Mouse (Mus musculus): ENCODE results near the gene 4930512M02Rik. TPM values are rescaled to one million over a fixed set of nuclear protein-coding genes. Genes with fewer than 3 reads are reported as not detected.

Gene 4930512M02Rik
- polyA plus RNA-seq, 1 experiment from 2014 or later: not detected

GRCm38 (mm10) chr11:11557173-11557967 lies 70.3 kb downstream of the 4930512M02Rik start:
- H3K9me3 ChIP-seq (ENCODE audit: control insufficient read depth, low read length): no peaks in the 10 kb centered on the region
- ATAC-seq (ENCODE audit: low FRiP score, low TSS enrichment) (no peak), DNase-seq (peak; percentile 57)
- no peak overlapping the region for H3K27ac ChIP-seq (replicated peaks; ENCODE audit: low read depth, low read length)
- no peaks in the 10 kb centered on the region for H3K4me1 ChIP-seq (ENCODE audit: control insufficient read depth, insufficient read depth, low read length)
- H3K36me3 ChIP-seq (ENCODE audit: control insufficient read depth, insufficient read depth, low read length): no peaks in the 10 kb centered on the region
- no peak overlapping the region for H3K4me2 ChIP-seq (ENCODE audit: low read length)
- H3K9ac ChIP-seq (replicated peaks; ENCODE audit: low read length): no peak overlapping the region
- no peaks in the 10 kb centered on the region for H3K27me3 ChIP-seq (ENCODE audit: control insufficient read depth, insufficient read depth, low read length)
- no peak overlapping the region for H3K4me3 ChIP-seq (replicated peaks; ENCODE audit: low read depth, low read length)
- WGBS: 46% methylated on average over 11 of the region's 11 CpGs

GRCm38 (mm10) chr11:11556186-11556585 lies 71.4 kb downstream of the 4930512M02Rik start:
- DNase-seq (no peak), ATAC-seq (ENCODE audit: low FRiP score, low TSS enrichment) (no peak)
- Histone ChIP-seq H3K9me3 (ENCODE audit: control insufficient read depth, low read length) (no peaks in the 10 kb centered on the region), H3K9ac (replicated peaks; ENCODE audit: low read length) (no peak overlapping the region), H3K4me1 (ENCODE audit: control insufficient read depth, insufficient read depth, low read length) (no peaks in the 10 kb centered on the region), H3K27ac (replicated peaks; ENCODE audit: low read depth, low read length) (no peak overlapping the region), H3K4me3 (replicated peaks; ENCODE audit: low read depth, low read length) (no peak overlapping the region), H3K36me3 (ENCODE audit: control insufficient read depth, insufficient read depth, low read length) (no peaks in the 10 kb centered on the region), H3K4me2 (ENCODE audit: low read length) (no peak overlapping the region), H3K27me3 (ENCODE audit: control insufficient read depth, insufficient read depth, low read length) (no peaks in the 10 kb centered on the region)
- WGBS: 93% methylated on average over 1 of the region's 1 CpGs

- no peak overlapping the region for H3K9ac ChIP-seq (replicated peaks; ENCODE audit: low read length)
- H3K36me3 ChIP-seq (ENCODE audit: control insufficient read depth, insufficient read depth, low read length): no peaks in the 10 kb centered on the region
- no peaks in the 10 kb centered on the region for H3K27me3 ChIP-seq (ENCODE audit: control insufficient read depth, insufficient read depth, low read length)
- no peaks in the 10 kb centered on the region for H3K4me1 ChIP-seq (ENCODE audit: control insufficient read depth, insufficient read depth, low read length)
- no peak for ATAC-seq (ENCODE audit: low FRiP score, low TSS enrichment)
- H3K4me3 ChIP-seq (replicated peaks; ENCODE audit: low read depth, low read length): no peak overlapping the region
- no peak overlapping the region for H3K4me2 ChIP-seq (ENCODE audit: low read length)
- WGBS: 82% methylated on average over 8 of the region's 8 CpGs
- DNase-seq: no peak
- no peaks in the 10 kb centered on the region for H3K9me3 ChIP-seq (ENCODE audit: control insufficient read depth, low read length)
- H3K27ac ChIP-seq (replicated peaks; ENCODE audit: low read depth, low read length): no peak overlapping the region
Measured at GRCm38 (mm10) chr11:11555563-11555962, 72.1 kb downstream of the 4930512M02Rik start.

GRCm38 (mm10) chr11:11547597-11548240 lies 79.9 kb downstream of the 4930512M02Rik start:
- Histone ChIP-seq H3K27me3 (ENCODE audit: control insufficient read depth, insufficient read depth, low read length) (no peaks in the 10 kb centered on the region), H3K4me2 (ENCODE audit: low read length) (no peak overlapping the region), H3K36me3 (ENCODE audit: control insufficient read depth, insufficient read depth, low read length) (no peaks in the 10 kb centered on the region), H3K4me3 (replicated peaks; ENCODE audit: low read depth, low read length) (no peak overlapping the region), H3K9ac (replicated peaks; ENCODE audit: low read length) (no peak overlapping the region), H3K4me1 (ENCODE audit: control insufficient read depth, insufficient read depth, low read length) (no peaks in the 10 kb centered on the region), H3K27ac (replicated peaks; ENCODE audit: low read depth, low read length) (no peak overlapping the region), H3K9me3 (ENCODE audit: control insufficient read depth, low read length) (no peaks in the 10 kb centered on the region)
- ATAC-seq (ENCODE audit: low FRiP score, low TSS enrichment): no peak
- 78% methylated on average over 7 of the region's 7 CpGs for WGBS
- DNase-seq: no peak

- H3K27me3 ChIP-seq (ENCODE audit: control insufficient read depth, insufficient read depth, low read length): no peaks in the 10 kb centered on the region
- H3K36me3 ChIP-seq (ENCODE audit: control insufficient read depth, insufficient read depth, low read length): no peaks in the 10 kb centered on the region
- H3K27ac ChIP-seq (replicated peaks; ENCODE audit: low read depth, low read length): no peak overlapping the region
- DNase-seq (no peak), ATAC-seq (ENCODE audit: low FRiP score, low TSS enrichment) (no peak)
- H3K9me3 ChIP-seq (ENCODE audit: control insufficient read depth, low read length): no peaks in the 10 kb centered on the region
- H3K4me1 ChIP-seq (ENCODE audit: control insufficient read depth, insufficient read depth, low read length): no peaks in the 10 kb centered on the region
- H3K9ac ChIP-seq (replicated peaks; ENCODE audit: low read length): no peak overlapping the region
- H3K4me3 ChIP-seq (replicated peaks; ENCODE audit: low read depth, low read length): no peak overlapping the region
- H3K4me2 ChIP-seq (ENCODE audit: low read length): no peak overlapping the region
- 92% methylated on average over 7 of the region's 7 CpGs for WGBS
Measured at GRCm38 (mm10) chr11:11546903-11547511, 80.6 kb downstream of the 4930512M02Rik start.

- H3K4me2 ChIP-seq (ENCODE audit: low read length): no peak overlapping the region
- WGBS: 94% methylated on average over 3 of the region's 3 CpGs
- no peaks in the 10 kb centered on the region for H3K36me3 ChIP-seq (ENCODE audit: control insufficient read depth, insufficient read depth, low read length)
- no peaks in the 10 kb centered on the region for H3K4me1 ChIP-seq (ENCODE audit: control insufficient read depth, insufficient read depth, low read length)
- ATAC-seq (ENCODE audit: low FRiP score, low TSS enrichment) (no peak), DNase-seq (no peak)
- no peaks in the 10 kb centered on the region for H3K9me3 ChIP-seq (ENCODE audit: control insufficient read depth, low read length)
- H3K27me3 ChIP-seq (ENCODE audit: control insufficient read depth, insufficient read depth, low read length): no peaks in the 10 kb centered on the region
- no peak overlapping the region for H3K27ac ChIP-seq (replicated peaks; ENCODE audit: low read depth, low read length)
- H3K9ac ChIP-seq (replicated peaks; ENCODE audit: low read length): no peak overlapping the region
- no peak overlapping the region for H3K4me3 ChIP-seq (replicated peaks; ENCODE audit: low read depth, low read length)
Measured at GRCm38 (mm10) chr11:11545948-11546347, 81.7 kb downstream of the 4930512M02Rik start.

Other genes starting within 250 kb of the 4930512M02Rik start
- gene Spata48, start 165.7 kb downstream of the 4930512M02Rik start, polyA plus RNA-seq (2014; fragmentation: Nextera tagmentation; extraction: Ambion mirVana): 0.76 and 0.86 TPM in 2 replicates
- gene Zpbp, start 165.4 kb downstream of the 4930512M02Rik start, polyA plus RNA-seq (2014; fragmentation: Nextera tagmentation; extraction: Ambion mirVana): 1.1 and 1.2 TPM in 2 replicates
- gene Ikzf1, start 57.2 kb upstream of the 4930512M02Rik start, polyA plus RNA-seq (2014; fragmentation: Nextera tagmentation; extraction: Ambion mirVana): 2.0 and 2.6 TPM in 2 replicates
- gene Fignl1, start 181.1 kb upstream of the 4930512M02Rik start, polyA plus RNA-seq (2014; fragmentation: Nextera tagmentation; extraction: Ambion mirVana): 7.1 and 16.3 TPM in 2 replicates

Data from midbrain, embryonic 14.5 days (tissue).